Mouse (Mus musculus): ENCODE results near the gene Ptprn.

DNA sequence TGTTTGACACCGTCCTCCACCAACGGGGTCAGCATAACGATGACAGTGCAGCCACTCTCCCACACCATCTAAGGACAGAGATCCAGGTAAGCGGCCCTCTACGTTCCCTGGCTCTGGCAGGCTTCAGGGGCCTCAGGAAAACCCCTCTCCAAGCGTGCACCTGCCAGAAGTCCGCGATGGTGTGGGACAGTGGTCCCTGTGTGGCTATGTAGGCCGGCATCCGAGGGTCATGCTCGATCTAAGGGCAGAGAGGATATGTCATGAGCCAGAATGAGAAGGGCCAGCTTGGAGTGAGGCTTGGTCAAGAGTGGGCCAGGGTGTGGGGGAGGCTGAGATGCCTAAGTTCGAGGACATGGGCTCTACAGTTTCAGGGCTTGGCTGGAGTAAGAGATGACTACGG, 12.0 kb downstream of the Ptprn start:
- TF ChIP-seq MAFK (IDR thresholded peaks at IDR 0.05; ENCODE audit: insufficient read depth, low read depth, low read length) (no peak), ZC3H11A (IDR thresholded peaks at IDR 0.05; ENCODE audit: borderline replicate concordance, low read depth, low read length) (no peak), HCFC1 (IDR thresholded peaks at IDR 0.05; ENCODE audit: borderline replicate concordance, insufficient read depth, low read length) (no peak), CHD2 (IDR thresholded peaks at IDR 0.05; ENCODE audit: low read depth, low read length) (no peak), ZNF384 (IDR thresholded peaks at IDR 0.05; ENCODE audit: low read depth, low read length) (no peak)
